Mouse (Mus musculus): ENCODE results near the gene Clcn6. TPM values are rescaled to one million over a fixed set of nuclear protein-coding genes. Genes with fewer than 3 reads are reported as not detected.
A peak's percentile ranks its signal among the peaks of the same experiment; 100 is the strongest.

Gene Clcn6
- 30.7 and 32.8 TPM in 2 replicates for polyA plus RNA-seq (2015; fragmentation: Nextera tagmentation; extraction: Ambion mirVana)

DNA sequence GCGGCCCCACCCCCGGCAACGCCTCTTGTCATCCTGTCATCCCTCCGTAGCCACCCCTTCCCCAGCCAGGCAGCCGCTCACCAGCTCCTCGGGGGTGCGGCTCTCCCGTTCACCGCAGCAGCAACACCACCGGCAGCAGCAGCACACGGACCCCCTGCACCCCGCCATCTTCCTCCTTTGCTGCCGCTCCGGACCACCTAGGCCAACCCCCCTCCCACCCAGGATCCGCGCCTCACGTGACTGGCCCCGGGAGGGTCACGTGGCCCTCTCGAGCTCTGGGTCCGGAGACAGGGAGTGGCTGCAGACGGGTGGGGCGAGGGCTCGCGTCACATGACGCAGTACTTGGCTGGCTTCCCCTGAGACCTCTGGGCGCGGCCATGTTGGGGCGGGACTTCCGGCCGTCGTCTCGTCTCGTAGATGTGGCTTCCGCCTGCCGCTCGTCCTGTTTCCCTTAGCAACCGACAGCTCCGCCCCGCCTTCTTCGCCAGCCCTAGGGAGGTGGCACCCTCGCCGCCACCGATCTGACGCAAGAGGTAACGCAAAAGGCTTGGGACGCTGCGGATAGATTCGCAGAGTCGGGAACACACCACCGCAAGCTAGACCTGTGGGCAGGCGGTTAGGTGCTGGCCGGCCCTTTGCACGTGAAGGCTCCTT, at the start of gene Clcn6, which contains the start of gene Mthfr:
TSS of gene Clcn6 (minus strand) at position 222 of the 654 bp plus-strand sequence.
TSS of gene Mthfr (plus strand) at position 478 of the 654 bp plus-strand sequence.
- peaks cover 34% of the 10 kb centered on the region for H3K36me3 ChIP-seq
- H3K4me2 ChIP-seq, result peak within 1 kb of the TSS; percentile 92
- H3K9ac ChIP-seq, result peak within 1 kb of the TSS; percentile 89
- no peaks in the 10 kb centered on the region for H3K9me3 ChIP-seq
- H3K4me3 ChIP-seq, result peak within 1 kb of the TSS; percentile 89
- H3K27me3 ChIP-seq, result no peaks in the 10 kb centered on the region
- H3K4me1 ChIP-seq (replicated peaks), result peaks cover 62% of the 10 kb centered on the region
- peak within 1 kb of the TSS; percentile 95 for H3K27ac ChIP-seq
- under 1% methylated on average over 54 of the region's 54 CpGs for WGBS
- ATAC-seq (ENCODE audit: low FRiP score), result peak; percentile 94

DNA sequence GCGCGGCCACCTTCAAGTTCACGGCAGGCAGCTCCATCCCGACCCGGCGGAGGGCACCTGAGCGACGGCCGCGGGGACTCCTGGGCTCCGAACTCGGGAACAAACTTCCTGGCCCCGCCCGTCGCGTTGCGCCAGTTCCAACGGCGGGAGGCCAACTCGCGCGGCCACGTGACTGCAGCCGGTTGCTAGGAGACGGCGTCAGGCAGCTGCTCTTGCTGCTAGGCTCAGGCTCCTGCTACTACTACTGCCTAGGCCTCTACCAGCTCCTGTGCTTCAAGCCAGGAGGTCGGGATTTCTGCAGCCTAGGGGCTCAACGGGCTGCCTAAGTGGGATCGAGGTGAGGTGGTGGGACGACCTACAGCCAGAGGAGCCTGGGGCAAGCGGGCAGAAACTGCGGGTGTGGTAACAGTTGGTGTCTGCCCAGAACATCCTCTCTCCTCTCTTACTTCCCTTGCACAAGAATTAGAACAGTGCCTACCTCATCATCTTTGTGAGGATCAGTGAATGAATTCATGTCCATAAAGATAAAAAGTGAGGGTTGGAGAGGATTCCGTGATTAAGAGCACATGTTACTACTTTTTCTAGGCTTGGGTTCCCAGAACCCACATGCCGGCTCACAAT, 49.4 kb upstream of the Clcn6 start, which contains the start of gene Agtrap:
TSS of gene Agtrap (minus strand) at position 125 of the 621 bp plus-strand sequence.
- H3K4me3 ChIP-seq, result peak within 1 kb of the TSS; percentile 56
- H3K4me1 ChIP-seq (replicated peaks), result peaks cover 50% of the 10 kb centered on the region
- H3K27ac ChIP-seq, result peak within 1 kb of the TSS; percentile 70
- H3K9ac ChIP-seq, result peak within 1 kb of the TSS; percentile 78
- H3K4me2 ChIP-seq, result peak within 1 kb of the TSS; percentile 76
- no peaks in the 10 kb centered on the region for H3K36me3 ChIP-seq
- ATAC-seq (ENCODE audit: low FRiP score), result peak; percentile 89
- H3K9me3 ChIP-seq, result no peaks in the 10 kb centered on the region
- 6% methylated on average over 34 of the region's 34 CpGs for WGBS
- no peaks in the 10 kb centered on the region for H3K27me3 ChIP-seq

DNA sequence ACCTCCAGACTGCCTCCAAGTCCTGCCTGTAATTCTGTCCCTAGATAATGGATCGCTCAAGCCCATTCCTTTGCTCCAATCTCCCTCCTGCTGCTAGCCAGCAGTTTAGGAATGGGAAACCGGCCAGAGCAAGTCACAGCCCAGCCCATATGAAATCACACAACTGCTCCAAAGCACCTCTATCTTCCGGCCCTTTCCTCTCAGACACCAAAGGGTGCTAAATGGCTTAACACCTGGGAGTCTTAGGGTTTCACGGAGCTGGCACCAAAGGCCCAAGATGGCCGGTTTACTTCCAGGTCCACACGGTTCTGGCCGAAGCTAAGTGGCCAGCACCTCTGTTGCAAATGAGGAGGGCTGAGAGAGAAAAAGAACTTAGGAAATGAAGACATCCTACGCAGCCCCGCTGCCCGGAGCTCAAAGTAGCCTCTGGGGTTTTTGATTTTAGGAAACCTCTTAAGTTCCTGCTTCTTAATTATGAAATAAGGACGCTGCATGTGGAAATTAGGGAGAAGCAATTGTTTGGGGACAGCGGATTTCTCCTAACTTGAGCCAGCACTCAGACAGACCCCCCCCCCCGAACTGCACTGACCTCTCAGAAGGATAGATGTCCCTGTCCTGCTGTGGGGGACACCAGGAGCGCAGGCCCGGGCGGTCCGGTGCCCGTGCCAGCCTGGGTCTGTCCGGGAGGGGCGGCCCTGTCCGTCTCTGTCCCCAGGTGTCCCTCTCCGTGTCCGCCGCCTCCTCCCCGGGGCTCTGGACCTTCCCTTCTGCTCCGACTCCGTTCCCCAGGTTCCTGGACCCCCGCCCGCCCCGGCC, 48.7 kb upstream of the Clcn6 start:
- H3K27me3 ChIP-seq, result no peaks in the 10 kb centered on the region
- H3K9ac ChIP-seq, result peak overlapping the region; percentile 78
- H3K27ac ChIP-seq, result peak overlapping the region; percentile 41; the same call in 1 of the 2 replicates
- peak; percentile 55 for ATAC-seq (ENCODE audit: low FRiP score)
- H3K4me3 ChIP-seq, result peak overlapping the region; percentile 56
- WGBS, result 1% methylated on average over 26 of the region's 30 CpGs
- H3K9me3 ChIP-seq, result no peaks in the 10 kb centered on the region
- no peaks in the 10 kb centered on the region for H3K36me3 ChIP-seq
- H3K4me2 ChIP-seq, result peak overlapping the region; percentile 76
- peaks cover 50% of the 10 kb centered on the region for H3K4me1 ChIP-seq (replicated peaks)

- no peaks in the 10 kb centered on the region for H3K36me3 ChIP-seq
- WGBS, result 70% methylated on average over 3 of the region's 3 CpGs
- ATAC-seq (ENCODE audit: low FRiP score), result no peak
Observed at GRCm38 (mm10) chr4:148085907-148086305, 47.3 kb upstream of the Clcn6 start.

GRCm38 (mm10) chr4:148085131-148085906, 46.7 kb upstream of the Clcn6 start:
- Histone ChIP-seq H3K4me3 (no peak overlapping the region), H3K27ac (no peak overlapping the region), H3K36me3 (no peaks in the 10 kb centered on the region), H3K4me2 (no peak overlapping the region), H3K4me1 (replicated peaks) (peaks cover 50% of the 10 kb centered on the region), H3K9me3 (no peaks in the 10 kb centered on the region), H3K27me3 (no peaks in the 10 kb centered on the region), H3K9ac (no peak overlapping the region)
- WGBS, result 41% methylated on average over 10 of the region's 10 CpGs
- no peak for ATAC-seq (ENCODE audit: low FRiP score)

More at GRCm38 (mm10) chr4:148085907-148086305, 47.3 kb upstream of the Clcn6 start:
- H3K27me3 ChIP-seq, result no peaks in the 10 kb centered on the region
- no peaks in the 10 kb centered on the region for H3K9me3 ChIP-seq
- H3K4me1 ChIP-seq (replicated peaks), result peaks cover 50% of the 10 kb centered on the region
- H3K9ac ChIP-seq, result no peak overlapping the region
- H3K4me3 ChIP-seq, result no peak overlapping the region
- no peak overlapping the region for H3K4me2 ChIP-seq
- no peak overlapping the region for H3K27ac ChIP-seq

GRCm38 (mm10) chr4:148084261-148084714, 45.7 kb upstream of the Clcn6 start:
- H3K36me3 ChIP-seq, result no peaks in the 10 kb centered on the region
- H3K27ac ChIP-seq, result no peak overlapping the region
- ATAC-seq (ENCODE audit: low FRiP score), result no peak
- no peak overlapping the region for H3K4me3 ChIP-seq
- no peaks in the 10 kb centered on the region for H3K27me3 ChIP-seq
- 13% methylated on average over 8 of the region's 8 CpGs for WGBS
- peaks cover 49% of the 10 kb centered on the region for H3K4me1 ChIP-seq (replicated peaks)
- H3K9me3 ChIP-seq, result no peaks in the 10 kb centered on the region
- no peak overlapping the region for H3K9ac ChIP-seq
- H3K4me2 ChIP-seq, result no peak overlapping the region

GRCm38 (mm10) chr4:148083176-148083899, 44.7 kb upstream of the Clcn6 start:
- Histone ChIP-seq H3K4me2 (no peak overlapping the region), H3K9me3 (no peaks in the 10 kb centered on the region), H3K36me3 (no peaks in the 10 kb centered on the region), H3K4me1 (replicated peaks) (peaks cover 41% of the 10 kb centered on the region), H3K4me3 (no peak overlapping the region), H3K27ac (no peak overlapping the region), H3K27me3 (no peaks in the 10 kb centered on the region), H3K9ac (no peak overlapping the region)
- WGBS, result 56% methylated on average over 21 of the region's 21 CpGs
- no peak for ATAC-seq (ENCODE audit: low FRiP score)

DNA sequence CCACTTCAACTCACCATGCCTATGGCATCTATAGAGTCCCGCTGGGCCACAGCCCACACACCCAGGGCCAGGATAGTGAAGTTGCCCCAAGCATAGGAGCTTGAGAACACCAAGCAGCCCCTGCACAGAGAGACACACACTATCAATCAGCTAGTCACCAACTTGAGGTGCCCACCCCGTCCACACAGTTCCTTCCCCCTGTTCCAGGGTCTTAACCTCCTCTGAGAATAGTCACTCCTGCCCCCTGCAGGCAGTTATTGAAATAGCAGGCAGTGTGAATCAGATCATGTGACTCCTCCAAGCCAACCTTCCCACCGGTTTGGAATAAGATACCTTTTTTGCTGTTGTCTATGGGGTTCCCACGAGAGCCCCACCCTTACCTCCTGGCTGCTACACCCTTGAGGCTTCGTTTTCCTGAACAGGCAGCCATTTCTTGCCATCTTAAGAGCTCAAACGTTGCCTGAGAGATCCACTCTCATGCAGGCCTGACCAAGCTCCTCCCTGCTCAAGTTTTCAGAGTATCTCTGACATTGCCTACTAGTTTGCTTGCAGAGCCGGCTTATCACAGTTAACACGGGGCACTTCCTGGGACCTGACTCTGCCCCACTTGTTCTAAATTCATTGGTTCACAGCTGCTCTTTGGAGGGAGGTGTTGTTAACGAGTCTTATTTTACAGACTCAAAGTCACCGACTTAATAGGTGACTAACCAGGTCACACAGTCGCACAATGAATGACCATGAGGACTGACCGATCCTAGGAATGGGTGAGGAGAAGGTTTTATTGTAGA, 43.8 kb upstream of the Clcn6 start:
- no peak overlapping the region for H3K4me2 ChIP-seq
- H3K27ac ChIP-seq, result no peak overlapping the region
- no peaks in the 10 kb centered on the region for H3K9me3 ChIP-seq
- 53% methylated on average over 12 of the region's 12 CpGs for WGBS
- H3K27me3 ChIP-seq, result no peaks in the 10 kb centered on the region
- H3K4me3 ChIP-seq, result no peak overlapping the region
- no peaks in the 10 kb centered on the region for H3K36me3 ChIP-seq
- H3K9ac ChIP-seq, result no peak overlapping the region
- H3K4me1 ChIP-seq (replicated peaks), result peaks cover 33% of the 10 kb centered on the region
- ATAC-seq (ENCODE audit: low FRiP score), result no peak

DNA sequence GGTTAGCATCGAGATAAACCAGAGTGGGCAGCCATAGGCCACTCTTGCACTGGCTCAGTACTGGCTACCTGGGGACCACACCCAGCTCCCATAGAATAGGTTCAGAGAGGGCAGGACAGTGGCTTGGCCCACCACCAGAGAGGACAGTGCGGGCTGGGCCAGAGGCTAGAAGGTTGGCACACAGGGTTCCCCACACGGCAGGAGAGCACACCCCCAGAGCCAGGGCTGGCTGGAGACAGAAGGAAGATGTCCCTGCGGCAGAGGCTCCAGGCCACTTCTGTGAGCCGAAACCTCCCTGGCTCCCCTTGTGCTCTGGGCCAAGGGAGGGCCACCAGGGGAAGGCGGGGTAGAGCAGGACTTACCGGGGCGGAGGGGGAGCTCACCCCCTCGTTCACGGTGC, 42.6 kb upstream of the Clcn6 start:
- Histone ChIP-seq H3K36me3 (no peaks in the 10 kb centered on the region), H3K9me3 (no peaks in the 10 kb centered on the region), H3K27me3 (no peaks in the 10 kb centered on the region), H3K4me3 (no peak overlapping the region), H3K4me1 (replicated peaks) (peaks cover 22% of the 10 kb centered on the region), H3K9ac (no peak overlapping the region), H3K4me2 (no peak overlapping the region), H3K27ac (no peak overlapping the region)
- ATAC-seq (ENCODE audit: low FRiP score), result no peak
- 96% methylated on average over 10 of the region's 10 CpGs for WGBS

DNA sequence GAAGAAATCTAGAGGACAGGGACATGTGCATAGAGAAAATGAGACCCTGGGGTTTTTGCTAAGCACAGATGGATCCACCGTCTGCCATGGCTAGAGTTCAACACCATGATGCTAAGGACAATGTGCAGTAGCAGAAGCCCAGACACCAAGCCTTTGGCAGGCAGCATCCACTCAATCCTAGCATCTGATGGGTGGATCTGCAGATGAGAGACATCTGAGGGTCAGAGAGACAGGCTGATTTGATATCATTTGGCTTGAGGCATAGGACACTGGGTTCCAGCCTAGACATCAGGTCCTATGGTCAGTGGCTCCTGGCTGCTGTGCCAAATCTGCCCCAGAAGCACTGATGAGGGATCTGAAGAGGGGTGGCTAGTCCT, 42.0 kb upstream of the Clcn6 start:
- H3K9me3 ChIP-seq, result no peaks in the 10 kb centered on the region
- ATAC-seq (ENCODE audit: low FRiP score), result no peak
- no peaks in the 10 kb centered on the region for H3K36me3 ChIP-seq
- WGBS, result 91% methylated on average over 1 of the region's 1 CpGs
- peaks cover 17% of the 10 kb centered on the region for H3K4me1 ChIP-seq (replicated peaks)
- no peak overlapping the region for H3K4me2 ChIP-seq
- H3K9ac ChIP-seq, result no peak overlapping the region
- no peaks in the 10 kb centered on the region for H3K27me3 ChIP-seq
- no peak overlapping the region for H3K4me3 ChIP-seq
- H3K27ac ChIP-seq, result no peak overlapping the region

Data from hindbrain, embryonic 13.5 days (tissue).